Mouse (Mus musculus) gastrocnemius, adult 18-20 months (tissue): Measurements from ENCODE around the gene Oog3. TPM values are rescaled to one million over a fixed set of nuclear protein-coding genes. Genes with fewer than 3 reads are reported as not detected.

Experiments used
- DNase-seq: peaks from one replicate; pipeline ENCODE4 v3.0.0; 2021; ENCODE audit warnings: low spot score
- long read RNA-seq, 2 experiments: library from polyadenylated mRNA; stranded (forward); transcript quantifications; one replicate each; pipeline ENCODE4 v2.0.0; 2021
- total RNA-seq, 2 experiments: library from RNA; stranded (reverse); gene quantifications; 2 replicates each; pipeline ENCODE4 v1.2.3; 2021

Oog3 gene
- not detected for total RNA-seq
- long read RNA-seq, experiment 1, result 0 reads
- long read RNA-seq, experiment 2, result 0 reads

DNA sequence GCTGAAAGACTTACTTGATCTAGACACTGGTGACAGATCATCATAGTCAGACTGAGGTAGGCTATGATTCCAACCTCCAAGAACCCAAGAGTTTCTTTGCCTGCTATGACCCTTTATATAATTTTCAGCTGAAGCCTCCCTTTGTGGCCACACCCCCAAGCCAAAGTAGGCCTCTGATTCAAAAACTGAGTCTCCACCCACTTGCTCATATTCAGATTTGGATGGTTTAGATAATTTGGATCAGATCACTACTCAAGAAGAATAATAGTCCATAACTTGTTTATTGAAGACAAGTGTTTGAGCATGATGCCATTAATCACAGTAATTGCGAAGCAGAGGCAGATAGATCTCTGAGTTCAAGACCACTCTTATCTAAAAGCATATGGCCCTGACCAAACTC lies at the start of gene Oog3:
Gene Oog3, minus strand, starts transcription at position 101 of the 400 bp plus-strand sequence.
- DNase-seq, result no peak

DNA sequence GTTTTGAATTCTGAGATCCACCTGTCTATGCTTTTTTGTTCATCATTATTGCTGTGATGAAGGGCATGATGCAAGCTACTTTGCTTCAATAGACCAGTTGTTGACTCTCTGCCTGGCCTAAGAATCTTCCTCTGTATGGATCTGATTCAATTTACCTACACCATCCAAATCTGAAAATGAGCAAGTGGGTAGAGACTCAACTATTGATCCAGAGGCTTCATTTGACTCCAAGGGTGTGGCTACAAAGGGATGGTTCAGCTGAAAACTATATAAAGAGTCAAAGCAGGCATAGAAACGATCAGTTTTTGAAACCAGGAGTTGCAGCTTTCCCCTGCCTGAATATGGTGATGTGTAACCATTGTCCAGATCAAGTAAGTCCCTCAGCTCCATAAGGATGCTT lies 28.0 kb upstream of the Oog3 start, which contains the start of gene Oog2:
Gene Oog2, plus strand, starts transcription at position 301 of the 400 bp plus-strand sequence.
- no peak for DNase-seq

Other genes with a start within 250 kb of the Oog3 start
- gene Pramef25, start 211.6 kb downstream of the Oog3 start, total RNA-seq, result not detected
- not detected for gene Gm13101, start 195.7 kb downstream of the Oog3 start, total RNA-seq
- not detected for gene Pramef17, start 168.3 kb downstream of the Oog3 start, total RNA-seq
- not detected for gene Pramel4, start 103.5 kb downstream of the Oog3 start, total RNA-seq
- gene Gm13102, start 56.2 kb downstream of the Oog3 start, total RNA-seq, result not detected
- not detected for gene Oog2, start 28.1 kb upstream of the Oog3 start, total RNA-seq
- gene C87977, start 50.7 kb upstream of the Oog3 start, total RNA-seq, result not detected
- gene Pramel5, start 117.8 kb upstream of the Oog3 start, total RNA-seq, result not detected
- not detected for gene Gm13128, start 167.6 kb upstream of the Oog3 start, total RNA-seq
- gene Gm13119, start 195.3 kb upstream of the Oog3 start, total RNA-seq, result not detected
- not detected for gene Pramef20, start 215.3 kb upstream of the Oog3 start, total RNA-seq
- under 1 TPM in 1 of 2 experiments, not detected in 1; 0.12 TPM for gene Pramef12, start 245.8 kb upstream of the Oog3 start, total RNA-seq